Mouse (Mus musculus) heart, embryonic 13.5 days (tissue): Measurements from ENCODE around the gene Irgq. TPM values are rescaled to one million over a fixed set of nuclear protein-coding genes. Genes with fewer than 3 reads are reported as not detected.
"Not testable (repeated sequence)": the region's sequence is repeated elsewhere in the genome, so short reads cannot be mapped to it uniquely, and the experiment has no call there.

Source experiments
- ATAC-seq: fragments of 200-750 bp; cut with Nextera tagmentation; 2 replicates; pipeline ENCODE4 v1.8.0; 2017; ENCODE audit warnings: moderate TSS enrichment; ENCODE audit not compliant: insufficient number of reproducible peaks, low FRiP score, low TSS enrichment; ENCODE audit errors: extremely low read depth
- H3K27ac ChIP-seq: fragments of 300-500 bp; sonication (generic); replicated peaks from 2 replicates; pipeline ENCODE4 v1.5.1; 2015; ENCODE audit warnings: moderate library complexity, mild to moderate bottlenecking, inconsistent platforms
- H3K27me3 ChIP-seq: fragments of 300-500 bp; sonication (generic); replicated peaks from 2 replicates; pipeline ENCODE4 v1.6.1; 2015; ENCODE audit warnings: mild to moderate bottlenecking, inconsistent platforms
- H3K36me3 ChIP-seq: fragments of 300-500 bp; sonication (generic); 2 replicates; pipeline ENCODE4 v1.6.1; 2015; ENCODE audit warnings: mild to moderate bottlenecking, inconsistent platforms
- H3K4me1 ChIP-seq: fragments of 300-500 bp; sonication (generic); 2 replicates; pipeline ENCODE4 v1.6.1; 2015; ENCODE audit warnings: inconsistent platforms
- H3K4me2 ChIP-seq: fragments of 300-500 bp; sonication (generic); 2 replicates; pipeline ENCODE4 v1.6.1; 2015; ENCODE audit warnings: inconsistent platforms, mild to moderate bottlenecking, moderate library complexity
- H3K4me3 ChIP-seq: fragments of 300-500 bp; sonication (generic); 2 replicates; pipeline ENCODE4 v1.5.1; 2015; ENCODE audit warnings: moderate library complexity, mild to moderate bottlenecking, inconsistent platforms
- H3K9ac ChIP-seq: fragments of 300-500 bp; sonication (generic); 2 replicates; pipeline ENCODE4 v1.6.1; 2015; ENCODE audit warnings: inconsistent platforms, mild to moderate bottlenecking, moderate library complexity
- H3K9me3 ChIP-seq: fragments of 300-500 bp; sonication (generic); 2 replicates; pipeline ENCODE4 v1.6.1; 2016; ENCODE audit warnings: inconsistent platforms
- WGBS: fragments of 180-500 bp; shearing (Covaris S2); methylation state at CpG from one replicate; pipeline ENCODE4 v1.1.7; 2015; ENCODE audit warnings: mixed read lengths; 5-methylcytosine and 5-hydroxymethylcytosine counted together
- polyA plus RNA-seq: library from polyadenylated mRNA; unstranded; fragments of >200 nt; fragmentation: Nextera tagmentation; extraction: Ambion mirVana; gene quantifications from 2 replicates; pipeline ENCODE4 v1.2.1, GENCODE M21; 2015

Irgq gene
- polyA plus RNA-seq, 1 experiment from 2014 or later, result 4.6 TPM

GRCm38 (mm10) chr7:24517077-24517476 is 13.4 kb upstream of the Irgq start:
- no peak overlapping the region for H3K9ac ChIP-seq
- no peak overlapping the region for H3K4me2 ChIP-seq
- H3K4me1 ChIP-seq, result no peaks in the 10 kb centered on the region
- H3K27me3 ChIP-seq, result no peaks in the 10 kb centered on the region
- H3K4me3 ChIP-seq, result no peak overlapping the region
- ATAC-seq, result no peak
- H3K36me3 ChIP-seq, result peaks cover 23% of the 10 kb centered on the region
- H3K9me3 ChIP-seq, result no peaks in the 10 kb centered on the region
- H3K27ac ChIP-seq, result no peak overlapping the region
- WGBS, result 50% methylated on average over 5 of the region's 5 CpGs

GRCm38 (mm10) chr7:24517654-24518053 is 12.8 kb upstream of the Irgq start:
- H3K36me3 ChIP-seq, result peaks cover 23% of the 10 kb centered on the region
- 58% methylated on average over 6 of the region's 6 CpGs for WGBS
- ATAC-seq, result no peak

GRCm38 (mm10) chr7:24519130-24519529 is 11.4 kb upstream of the Irgq start:
- 59% methylated on average over 3 of the region's 3 CpGs for WGBS
- Histone ChIP-seq H3K27me3 (peaks cover 3% of the 10 kb centered on the region; the same call in 1 of the 2 replicates), H3K4me1 (no peaks in the 10 kb centered on the region), H3K4me2 (no peak overlapping the region), H3K9ac (no peak overlapping the region), H3K36me3 (peaks cover 23% of the 10 kb centered on the region), H3K27ac (no peak overlapping the region), H3K4me3 (no peak overlapping the region), H3K9me3 (no peaks in the 10 kb centered on the region)
- no peak for ATAC-seq

More at GRCm38 (mm10) chr7:24517654-24518053, 12.8 kb upstream of the Irgq start:
- Histone ChIP-seq H3K4me2 (no peak overlapping the region), H3K9me3 (no peaks in the 10 kb centered on the region), H3K27ac (no peak overlapping the region), H3K27me3 (no peaks in the 10 kb centered on the region), H3K4me1 (no peaks in the 10 kb centered on the region), H3K9ac (no peak overlapping the region), H3K4me3 (no peak overlapping the region)

GRCm38 (mm10) chr7:24520054-24520453 is 10.4 kb upstream of the Irgq start:
- H3K36me3 ChIP-seq, result peaks cover 19% of the 10 kb centered on the region
- H3K27me3 ChIP-seq, H3K27ac ChIP-seq, H3K9ac ChIP-seq, H3K9me3 ChIP-seq, H3K4me1 ChIP-seq, ATAC-seq, H3K4me3 ChIP-seq, H3K4me2 ChIP-seq: not testable (repeated sequence)
- WGBS, result 78% methylated on average over 10 of the region's 10 CpGs

- no peaks in the 10 kb centered on the region for H3K9me3 ChIP-seq
- H3K4me1 ChIP-seq, result no peaks in the 10 kb centered on the region
- no peak overlapping the region for H3K27ac ChIP-seq
- no peak overlapping the region for H3K4me3 ChIP-seq
- no peaks in the 10 kb centered on the region for H3K36me3 ChIP-seq
- H3K27me3 ChIP-seq, result peaks cover 3% of the 10 kb centered on the region; the same call in 1 of the 2 replicates
- H3K9ac ChIP-seq, result no peak overlapping the region
- ATAC-seq, result no peak
- H3K4me2 ChIP-seq, result no peak overlapping the region
- WGBS, result 47% methylated on average over 5 of the region's 5 CpGs
These were observed 7.7 kb upstream of the Irgq start for GRCm38 (mm10) chr7:24522805-24523204.

GRCm38 (mm10) chr7:24523723-24524122 is 6.8 kb upstream of the Irgq start:
- H3K4me2 ChIP-seq, result no peak overlapping the region
- no peaks in the 10 kb centered on the region for H3K36me3 ChIP-seq
- no peak overlapping the region for H3K9ac ChIP-seq
- H3K27ac ChIP-seq, result no peak overlapping the region
- peaks cover 3% of the 10 kb centered on the region; the same call in 1 of the 2 replicates for H3K27me3 ChIP-seq
- ATAC-seq, result no peak
- H3K9me3 ChIP-seq, result no peaks in the 10 kb centered on the region
- 81% methylated on average over 6 of the region's 6 CpGs for WGBS
- H3K4me1 ChIP-seq, result no peaks in the 10 kb centered on the region
- no peak overlapping the region for H3K4me3 ChIP-seq

GRCm38 (mm10) chr7:24524978-24525377 is 5.5 kb upstream of the Irgq start:
- no peak for ATAC-seq
- no peaks in the 10 kb centered on the region for H3K9me3 ChIP-seq

GRCm38 (mm10) chr7:24525686-24526420 is 4.6 kb upstream of the Irgq start:
- Histone ChIP-seq H3K36me3 (no peaks in the 10 kb centered on the region), H3K27me3 (peaks cover 3% of the 10 kb centered on the region; the same call in 1 of the 2 replicates), H3K27ac (no peak overlapping the region), H3K4me2 (no peak overlapping the region), H3K9ac (no peak overlapping the region), H3K4me3 (no peak overlapping the region), H3K4me1 (peaks cover 6% of the 10 kb centered on the region), H3K9me3 (no peaks in the 10 kb centered on the region)
- 80% methylated on average over 12 of the region's 12 CpGs for WGBS
- ATAC-seq, result no peak

More at GRCm38 (mm10) chr7:24524978-24525377, 5.5 kb upstream of the Irgq start:
- no peak overlapping the region for H3K4me3 ChIP-seq
- 68% methylated on average over 6 of the region's 6 CpGs for WGBS
- no peak overlapping the region for H3K4me2 ChIP-seq
- peaks cover 3% of the 10 kb centered on the region; the same call in 1 of the 2 replicates for H3K27me3 ChIP-seq
- no peaks in the 10 kb centered on the region for H3K36me3 ChIP-seq
- peaks cover 6% of the 10 kb centered on the region for H3K4me1 ChIP-seq
- no peak overlapping the region for H3K9ac ChIP-seq
- H3K27ac ChIP-seq, result no peak overlapping the region

- no peaks in the 10 kb centered on the region for H3K9me3 ChIP-seq
- H3K4me2 ChIP-seq, result no peak overlapping the region
- H3K27me3 ChIP-seq, result peaks cover 10% of the 10 kb centered on the region
- H3K9ac ChIP-seq, result no peak overlapping the region
- peaks cover 17% of the 10 kb centered on the region for H3K36me3 ChIP-seq
- no peak for ATAC-seq
- peaks cover 19% of the 10 kb centered on the region for H3K4me1 ChIP-seq
- no peak overlapping the region for H3K27ac ChIP-seq
- 0 out of 2 replicates have a peak overlapping the region, but pooled peaks have one; percentile 62 for H3K4me3 ChIP-seq
- WGBS, result 88% methylated on average over 11 of the region's 11 CpGs
These were observed 1.6 kb upstream of the Irgq start for GRCm38 (mm10) chr7:24528861-24529260.

- Histone ChIP-seq H3K9ac (peak overlapping the region; percentile 83), H3K4me2 (peak overlapping the region; percentile 87), H3K27ac (peak overlapping the region; percentile 85), H3K9me3 (no peaks in the 10 kb centered on the region), H3K27me3 (peaks cover 14% of the 10 kb centered on the region), H3K36me3 (peaks cover 24% of the 10 kb centered on the region), H3K4me3 (peak overlapping the region; percentile 62), H3K4me1 (peaks cover 27% of the 10 kb centered on the region)
- no peak for ATAC-seq
- 43% methylated on average over 11 of the region's 11 CpGs for WGBS
These were observed 909 bp upstream of the Irgq start for GRCm38 (mm10) chr7:24529580-24529979.

GRCm38 (mm10) chr7:24531211-24531971 is 902 bp downstream of the Irgq start:
- Histone ChIP-seq H3K36me3 (peaks cover 42% of the 10 kb centered on the region), H3K4me3 (peak overlapping the region; percentile 62), H3K27ac (peak overlapping the region; percentile 85), H3K4me1 (peaks cover 27% of the 10 kb centered on the region), H3K4me2 (peak overlapping the region; percentile 87), H3K27me3 (peaks cover 14% of the 10 kb centered on the region), H3K9ac (peak overlapping the region; percentile 93), H3K9me3 (no peaks in the 10 kb centered on the region)
- peak; percentile 24; the same call in 1 of the 2 replicates for ATAC-seq
- 2% methylated on average over 43 of the region's 43 CpGs for WGBS
